Mouse (Mus musculus): ENCODE results near the gene Adam11.
A peak's percentile ranks its signal among the peaks of the same experiment; 100 is the strongest.
"Not testable (repeated sequence)": the region's sequence is repeated elsewhere in the genome, so short reads cannot be mapped to it uniquely, and the experiment has no call there.

Adam11 gene

GRCm38 (mm10) chr11:102761309-102762210 is at the start of gene Adam11:
Adam11 (plus strand) TSS chr11:102761439.
- DNase-seq (ENCODE audit: low spot score) = peak; percentile 31

- DNase-seq (ENCODE audit: low spot score) = no peak
Measured at GRCm38 (mm10) chr11:102712411-102712810, 48.8 kb upstream of the Adam11 start.

GRCm38 (mm10) chr11:102714578-102714977 is 46.7 kb upstream of the Adam11 start:
- DNase-seq (ENCODE audit: low spot score) = not testable (repeated sequence)

DNA sequence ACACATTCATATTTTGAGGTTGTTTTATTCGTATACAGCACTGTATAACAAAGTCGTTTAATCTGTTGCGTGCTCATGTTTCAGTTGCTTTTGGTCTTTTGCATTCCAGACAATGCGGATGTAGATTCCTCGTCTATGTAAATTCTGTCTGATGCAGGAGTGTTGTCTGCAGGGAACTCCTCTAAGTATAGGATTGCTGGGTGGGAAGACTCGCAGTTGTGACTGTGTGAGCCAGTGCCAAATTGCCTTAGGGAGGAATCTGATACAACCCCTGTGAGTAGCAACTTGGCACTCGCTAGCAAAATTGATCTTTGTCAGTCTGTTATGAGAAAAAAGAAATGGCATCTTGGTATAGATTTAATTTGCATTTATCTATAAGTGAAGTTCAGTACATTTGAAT is 45.1 kb upstream of the Adam11 start:
- no peak for DNase-seq (ENCODE audit: low spot score)

DNA sequence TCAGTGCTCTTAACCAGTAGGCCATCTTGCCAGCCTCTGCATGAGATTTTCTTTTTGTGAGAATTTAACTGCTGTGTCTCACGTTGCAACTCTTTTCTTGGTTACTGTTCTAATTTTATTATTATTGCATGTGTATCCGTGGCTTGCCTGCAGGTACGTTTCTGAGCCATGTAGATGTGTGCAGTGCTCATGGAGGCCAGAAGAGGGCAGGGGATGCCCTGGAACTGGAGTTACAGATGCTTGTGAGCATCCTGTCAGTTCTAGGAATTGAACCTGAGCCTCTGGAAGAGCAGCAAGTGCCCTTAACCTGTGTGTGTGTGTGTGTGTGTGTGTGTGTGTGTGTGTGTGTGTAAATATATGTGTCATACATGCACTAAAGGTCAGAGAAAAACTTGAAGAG is 35.7 kb upstream of the Adam11 start:
- DNase-seq (ENCODE audit: low spot score) = peak; percentile 34

GRCm38 (mm10) chr11:102728614-102729013 is 32.6 kb upstream of the Adam11 start:
- peak; percentile 66 for DNase-seq (ENCODE audit: low spot score)

DNA sequence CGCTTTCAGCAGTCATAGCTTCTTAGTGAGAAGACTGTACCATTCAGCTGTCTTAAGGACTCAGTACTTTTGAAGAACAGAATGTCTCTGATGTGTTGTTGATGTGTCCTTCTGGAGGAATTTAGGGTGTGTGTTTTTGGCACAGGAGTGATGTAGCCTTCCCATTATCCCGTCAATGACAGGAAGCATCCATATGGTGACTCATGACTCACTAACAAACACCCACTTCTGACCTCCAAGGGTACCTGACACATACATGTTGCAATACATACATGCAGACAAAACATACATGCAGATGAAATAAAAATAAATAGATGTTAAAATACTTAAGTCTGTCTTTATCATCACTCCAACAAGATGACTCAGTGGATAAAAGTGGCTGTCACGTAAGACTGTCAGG is 31.4 kb upstream of the Adam11 start:
- DNase-seq (ENCODE audit: low spot score) = no peak

DNA sequence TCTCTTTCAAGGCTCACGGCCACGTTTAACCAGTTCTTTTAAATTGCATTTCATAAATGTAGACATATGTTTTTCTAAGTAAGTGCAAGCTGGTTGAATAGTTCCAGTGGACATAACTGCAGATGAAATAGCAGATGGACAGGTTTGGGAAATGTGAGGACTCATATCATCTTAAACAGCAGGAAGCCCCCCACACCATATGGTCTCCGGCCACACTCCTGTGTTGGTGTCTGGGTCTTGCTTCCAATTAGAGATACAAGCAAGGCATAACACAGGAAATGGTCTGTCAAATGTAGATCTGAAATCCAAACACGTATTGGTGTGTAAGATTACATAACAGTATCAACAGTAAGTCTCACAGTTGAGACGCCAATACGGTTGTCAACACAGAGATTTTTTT is 29.9 kb upstream of the Adam11 start:
- no peak for DNase-seq (ENCODE audit: low spot score)

- DNase-seq (ENCODE audit: low spot score) = no peak
Measured at GRCm38 (mm10) chr11:102733146-102733545, 28.1 kb upstream of the Adam11 start.

GRCm38 (mm10) chr11:102734961-102735360 is 26.3 kb upstream of the Adam11 start:
- no peak for DNase-seq (ENCODE audit: low spot score)

DNA sequence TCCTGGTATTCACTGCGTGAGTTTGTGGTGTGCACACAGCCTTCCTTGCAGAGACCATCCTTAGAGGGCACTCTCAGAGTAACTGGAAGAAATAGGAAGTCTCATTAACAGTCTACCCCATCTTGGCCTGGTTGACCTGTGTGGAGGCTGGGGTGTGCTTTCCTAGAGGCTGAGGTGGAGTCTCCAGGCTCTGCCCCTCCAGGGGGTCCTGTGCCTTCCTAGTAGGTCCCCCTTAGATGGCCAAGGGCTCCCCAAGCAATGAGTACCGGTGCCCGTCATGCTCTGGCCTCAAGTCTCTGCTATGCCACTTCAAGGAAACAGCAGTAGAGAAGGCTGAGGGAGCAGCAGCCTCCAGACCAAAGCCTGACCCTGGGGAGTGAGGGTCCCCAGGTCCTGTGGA is 23.2 kb upstream of the Adam11 start:
- DNase-seq (ENCODE audit: low spot score) = no peak

DNA sequence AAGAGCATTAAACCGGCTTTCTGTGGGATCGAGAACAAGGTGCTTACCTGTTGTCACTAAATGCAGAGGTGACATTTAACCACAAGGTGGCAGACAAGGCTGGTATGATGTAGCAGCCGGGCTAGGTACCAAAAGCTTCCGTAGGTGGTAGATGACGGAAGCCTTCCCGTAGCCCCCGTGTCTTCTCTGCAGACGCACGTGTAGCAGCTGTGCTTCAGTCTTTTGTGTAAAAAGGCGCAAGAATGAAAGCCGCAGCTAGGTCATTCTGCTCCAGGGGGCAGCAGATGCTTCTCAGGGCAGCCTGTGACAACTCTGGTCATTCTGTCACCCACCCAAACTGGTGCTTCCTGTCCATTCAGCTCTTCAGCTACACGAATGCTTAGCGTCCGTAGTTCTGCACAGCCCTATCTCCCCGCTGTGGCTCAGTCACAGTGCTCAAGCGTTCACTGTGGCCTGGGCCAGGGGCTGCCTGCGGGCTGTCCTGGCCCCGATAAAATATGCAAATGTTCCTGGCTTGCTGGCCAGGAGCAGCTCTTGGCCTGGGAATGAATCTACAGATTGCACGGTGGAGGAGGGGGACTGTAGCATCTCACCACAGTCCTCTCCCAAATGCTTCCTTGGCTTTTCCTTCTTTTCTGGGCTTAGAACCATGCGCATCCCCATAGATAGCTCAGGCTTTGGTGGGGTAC is 21.8 kb upstream of the Adam11 start:
- DNase-seq (ENCODE audit: low spot score) = peak; percentile 88

GRCm38 (mm10) chr11:102740634-102741033 is 20.6 kb upstream of the Adam11 start:
- DNase-seq (ENCODE audit: low spot score) = no peak

DNA sequence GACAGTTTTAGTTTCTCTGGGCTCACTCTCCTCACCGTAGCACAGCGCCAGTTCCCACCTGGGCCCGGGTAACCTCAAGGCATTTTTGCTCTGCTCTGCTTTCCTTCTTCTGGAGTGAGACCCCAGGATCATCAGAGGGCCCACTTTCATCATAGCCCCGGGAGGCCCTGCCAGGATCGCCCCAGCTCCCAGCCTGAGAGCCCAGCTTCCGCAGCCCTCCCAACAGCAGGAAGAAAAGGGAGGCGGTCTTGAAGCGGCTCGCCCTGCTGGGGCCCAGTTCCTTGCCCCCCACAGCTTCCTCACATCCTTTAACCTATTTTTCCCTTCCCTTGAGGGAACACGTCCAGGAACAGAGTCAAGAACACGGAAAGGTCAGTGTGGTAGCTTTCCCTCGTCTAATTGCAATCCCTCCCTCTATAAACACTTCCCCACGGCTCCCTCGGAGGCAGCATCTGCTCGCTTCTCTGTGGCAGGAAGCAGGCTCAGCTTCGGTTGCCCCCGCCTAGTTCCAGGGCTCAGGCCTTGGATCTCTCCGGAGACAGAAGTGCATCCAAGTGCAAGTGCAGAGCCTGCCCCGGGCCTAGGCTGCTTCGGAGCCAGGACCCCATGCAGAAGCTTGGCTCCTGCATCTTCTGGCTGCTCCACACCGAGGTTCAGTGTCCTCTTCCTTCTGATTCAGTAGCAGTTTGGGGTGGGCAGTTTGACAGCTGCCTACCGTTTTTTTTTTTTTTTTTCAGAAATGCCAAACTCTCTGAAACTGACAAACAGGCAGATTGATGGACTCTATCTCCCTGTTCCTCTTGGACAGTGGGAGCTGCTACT is 19.9 kb upstream of the Adam11 start:
- peak; percentile 57 for DNase-seq (ENCODE audit: low spot score)

GRCm38 (mm10) chr11:102742066-102742465 is 19.2 kb upstream of the Adam11 start:
- DNase-seq (ENCODE audit: low spot score) = no peak

- no peak for DNase-seq (ENCODE audit: low spot score)
Measured at GRCm38 (mm10) chr11:102742843-102743242, 18.4 kb upstream of the Adam11 start.

GRCm38 (mm10) chr11:102744746-102745145 is 16.5 kb upstream of the Adam11 start:
- DNase-seq (ENCODE audit: low spot score) = no peak

DNA sequence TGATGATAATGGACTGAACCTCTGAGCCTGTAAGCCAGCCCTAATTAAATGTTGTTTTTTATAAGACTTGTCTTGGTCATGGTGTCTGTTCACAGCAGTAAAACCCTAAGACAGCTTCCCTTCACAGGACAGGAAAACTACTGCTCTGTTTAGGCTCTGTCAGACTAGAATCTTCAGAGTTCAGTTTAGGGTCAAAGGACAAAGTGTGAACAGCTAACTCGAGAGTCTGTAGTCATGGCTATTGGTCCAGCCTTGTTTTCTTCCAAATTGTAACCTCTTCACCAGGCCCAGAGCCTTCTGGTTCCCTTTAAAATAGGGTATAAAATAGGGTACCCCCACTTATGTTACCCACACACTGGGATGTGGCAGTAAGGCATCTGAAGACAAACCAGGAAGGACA is 13.4 kb upstream of the Adam11 start:
- DNase-seq (ENCODE audit: low spot score) = no peak

DNA sequence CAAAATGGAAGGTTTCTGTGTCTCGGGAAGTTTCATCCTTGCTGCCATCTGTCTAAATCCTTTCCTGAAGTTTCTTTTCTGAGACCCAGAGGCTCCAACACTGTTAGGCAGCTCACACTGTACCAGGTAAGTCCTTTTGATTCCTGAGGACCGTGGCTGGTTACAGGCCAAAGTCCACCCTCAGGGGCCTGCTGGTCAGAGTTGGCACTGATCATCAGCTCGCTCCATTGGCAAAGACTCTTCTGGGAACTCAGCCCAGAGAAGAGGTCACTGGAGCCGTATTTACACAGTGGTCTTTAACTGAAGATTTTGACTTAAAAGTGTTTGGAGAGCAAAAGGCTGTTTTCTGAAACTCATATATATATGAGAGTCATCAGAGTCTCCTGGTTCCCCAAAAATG is 12.9 kb upstream of the Adam11 start:
- DNase-seq (ENCODE audit: low spot score) = no peak

DNA sequence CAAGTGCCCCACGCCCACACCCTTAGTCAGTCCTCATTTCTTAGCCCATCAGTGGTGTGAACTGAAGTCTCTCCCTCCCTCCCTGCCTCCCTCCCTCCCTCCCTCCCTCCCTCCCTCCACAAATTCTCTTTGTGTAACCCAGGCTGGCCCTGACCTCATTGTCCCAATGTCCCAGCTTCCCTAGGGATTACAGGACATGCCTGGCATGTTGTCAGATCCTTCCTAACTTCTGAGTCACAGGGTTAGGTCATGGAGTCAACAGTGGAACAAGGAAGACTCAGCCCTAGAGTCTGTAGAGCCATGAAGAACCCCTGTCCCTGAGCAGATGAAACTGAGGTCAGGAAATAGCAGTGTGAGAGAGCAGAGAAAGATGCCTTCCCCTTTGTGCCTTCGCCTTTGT is 11.5 kb upstream of the Adam11 start:
- no peak for DNase-seq (ENCODE audit: low spot score)

DNA sequence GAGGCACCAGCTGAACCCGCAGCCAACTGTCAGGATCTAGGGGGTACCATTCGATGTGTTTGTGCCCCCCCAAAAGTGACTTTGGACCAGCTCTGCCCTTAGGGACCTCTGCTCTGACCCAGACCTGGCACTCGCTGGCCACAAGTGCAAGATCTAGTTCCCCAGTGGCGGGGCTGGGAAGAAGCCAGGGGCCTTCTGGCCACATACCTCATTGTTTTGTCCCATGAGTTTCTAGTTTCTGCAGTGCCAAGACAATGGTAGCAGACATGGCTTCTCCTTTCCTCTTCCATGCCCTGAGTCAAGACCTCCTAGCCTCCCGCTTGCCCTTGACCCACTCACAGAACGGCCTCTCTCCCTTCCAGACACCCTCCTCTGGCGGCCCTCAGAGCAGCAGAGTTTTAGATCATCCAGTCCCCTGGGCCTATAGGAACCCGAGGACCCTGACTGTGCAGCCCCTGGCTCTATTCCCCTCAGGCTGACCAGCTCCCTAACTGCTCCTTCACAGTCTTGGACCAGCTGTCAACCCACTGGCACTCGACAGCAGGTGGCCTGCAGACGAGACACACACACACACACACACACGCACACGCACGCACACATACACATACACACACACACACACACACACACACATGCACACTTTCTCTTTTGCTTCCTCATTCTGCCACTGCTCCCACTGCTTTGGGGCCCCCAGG is 8.2 kb upstream of the Adam11 start:
- no peak for DNase-seq (ENCODE audit: low spot score)

Data from embryo, embryonic 10 days (tissue).